Mouse (Mus musculus) testis, adult 2 months (tissue): ENCODE data around the gene Snx7.

Source experiments
- CTCF ChIP-seq: fragments of 200-500 bp; IDR thresholded peaks from 2 replicates; pipeline ENCODE4 v1.5.1; 2012; ENCODE audit warnings: low read depth, mild to moderate bottlenecking, inconsistent platforms, low read length, moderate library complexity; ENCODE audit not compliant: control insufficient read depth, insufficient read depth, insufficient replicate concordance
- POLR2A ChIP-seq: fragments of 200-500 bp; IDR thresholded peaks from 2 replicates; pipeline ENCODE4 v1.6.1; 2012; ENCODE audit warnings: low read depth, mild to moderate bottlenecking, inconsistent platforms, low read length, moderate library complexity; ENCODE audit not compliant: control insufficient read depth

DNA sequence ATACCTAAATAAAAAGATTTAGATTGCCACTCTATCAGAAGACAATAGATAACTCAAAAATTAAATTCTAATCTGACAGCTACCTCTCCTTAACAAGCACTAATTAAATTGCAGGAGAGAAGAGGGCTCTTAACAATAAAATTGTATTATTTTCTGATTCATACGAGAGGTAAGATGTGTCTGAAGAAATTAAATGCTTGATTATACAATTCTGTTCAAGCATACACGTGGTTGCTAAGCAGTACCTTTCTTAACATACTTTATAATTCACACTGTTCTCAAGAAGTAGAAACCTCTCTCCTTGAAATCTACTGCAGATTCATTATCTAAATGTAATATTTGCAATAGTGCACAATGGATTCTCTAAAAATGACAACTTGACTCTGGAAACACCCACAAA is 54.5 kb downstream of the Snx7 start:
- no peak for TF ChIP-seq CTCF
- no peak for TF ChIP-seq POLR2A
